Mouse (Mus musculus): Measurements from ENCODE around the gene Smyd5. TPM values are rescaled to one million over a fixed set of nuclear protein-coding genes. Genes with fewer than 3 reads are reported as not detected.

The Smyd5 gene
- polyA plus RNA-seq (2015; fragmentation: Nextera tagmentation; extraction: Ambion mirVana): 57.9 and 69.8 TPM in 2 replicates

DNA sequence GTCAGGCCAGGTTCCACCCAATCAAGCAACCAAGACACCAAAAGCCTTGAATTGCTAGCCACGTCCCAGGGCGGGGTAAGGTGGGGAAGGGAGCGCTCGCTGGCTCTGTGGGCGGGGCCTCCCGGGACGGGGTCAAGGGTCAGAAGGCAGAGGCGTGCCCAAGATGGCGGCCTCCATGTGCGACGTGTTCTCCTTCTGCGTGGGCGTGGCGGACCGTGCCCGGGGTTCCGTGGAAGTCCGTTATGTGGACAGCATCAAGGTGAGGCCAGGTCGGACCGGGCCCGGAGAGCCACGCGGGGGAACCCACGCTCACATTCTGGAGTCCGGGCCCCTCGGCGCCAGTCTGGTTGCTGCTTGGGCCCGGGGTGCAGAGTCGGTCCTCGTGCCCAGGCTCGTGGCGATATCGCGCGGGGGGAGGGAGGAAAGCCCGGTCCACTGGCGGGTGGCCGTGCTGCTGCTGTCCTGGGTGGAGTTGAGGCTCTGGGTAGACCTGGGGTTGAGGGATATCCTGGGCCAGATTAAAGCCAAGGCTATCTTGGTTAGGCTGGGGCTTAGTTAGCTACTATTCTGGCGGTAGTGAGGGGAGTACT, at the start of gene Smyd5:
Gene Smyd5, plus strand, starts transcription at position 148 of the 590 bp plus-strand sequence.
- Histone ChIP-seq H3K27ac (ENCODE audit: low read length) (no peak within 1 kb of the TSS), H3K4me2 (ENCODE audit: low read length) (peak within 1 kb of the TSS; percentile 90), H3K9ac (replicated peaks; ENCODE audit: low read depth, low read length) (peak within 1 kb of the TSS; percentile 82), H3K4me3 (replicated peaks; ENCODE audit: low read length) (peak within 1 kb of the TSS; percentile 88), H3K9me3 (ENCODE audit: control insufficient read depth, low read length) (no peaks in the 10 kb centered on the region), H3K36me3 (ENCODE audit: control insufficient read depth, insufficient read depth) (no peaks in the 10 kb centered on the region), H3K4me1 (replicated peaks; ENCODE audit: control insufficient read depth, insufficient read depth, low read length) (peaks cover 7% of the 10 kb centered on the region), H3K27me3 (replicated peaks; ENCODE audit: control insufficient read depth, insufficient read depth, low read length) (no peaks in the 10 kb centered on the region)
- under 1% methylated on average over 39 of the region's 39 CpGs for WGBS
- ATAC-seq: peak; percentile 83

DNA sequence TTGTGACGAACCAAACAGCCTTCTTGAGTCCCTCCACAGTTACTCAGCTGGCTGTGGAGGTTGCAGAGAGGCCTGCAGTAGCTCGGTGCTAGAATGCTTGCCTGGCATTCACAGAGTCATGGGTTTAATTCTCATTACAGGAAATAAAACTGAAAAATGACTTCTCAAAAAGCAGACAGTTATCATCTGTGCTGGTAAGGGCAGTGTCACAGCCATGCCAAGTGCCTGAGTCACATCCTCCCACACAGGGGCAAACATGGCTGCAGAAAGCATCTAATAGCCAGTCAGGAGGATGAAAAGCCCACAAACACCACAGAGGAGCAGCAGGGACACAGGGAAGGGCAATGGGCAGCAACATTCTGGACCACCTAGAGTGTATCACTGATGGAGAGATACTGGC, 49.0 kb upstream of the Smyd5 start:
- no peak overlapping the region for H3K27ac ChIP-seq (ENCODE audit: low read length)
- H3K4me1 ChIP-seq (replicated peaks; ENCODE audit: control insufficient read depth, insufficient read depth, low read length): peaks cover 4% of the 10 kb centered on the region
- H3K9me3 ChIP-seq (ENCODE audit: control insufficient read depth, low read length): no peaks in the 10 kb centered on the region
- H3K4me3 ChIP-seq (replicated peaks; ENCODE audit: low read length): no peak overlapping the region
- H3K27me3 ChIP-seq (replicated peaks; ENCODE audit: control insufficient read depth, insufficient read depth, low read length): no peaks in the 10 kb centered on the region
- no peak for ATAC-seq
- no peak overlapping the region for H3K4me2 ChIP-seq (ENCODE audit: low read length)
- no peaks in the 10 kb centered on the region for H3K36me3 ChIP-seq (ENCODE audit: control insufficient read depth, insufficient read depth)
- WGBS: 83% methylated on average over 2 of the region's 2 CpGs
- H3K9ac ChIP-seq (replicated peaks; ENCODE audit: low read depth, low read length): no peak overlapping the region

DNA sequence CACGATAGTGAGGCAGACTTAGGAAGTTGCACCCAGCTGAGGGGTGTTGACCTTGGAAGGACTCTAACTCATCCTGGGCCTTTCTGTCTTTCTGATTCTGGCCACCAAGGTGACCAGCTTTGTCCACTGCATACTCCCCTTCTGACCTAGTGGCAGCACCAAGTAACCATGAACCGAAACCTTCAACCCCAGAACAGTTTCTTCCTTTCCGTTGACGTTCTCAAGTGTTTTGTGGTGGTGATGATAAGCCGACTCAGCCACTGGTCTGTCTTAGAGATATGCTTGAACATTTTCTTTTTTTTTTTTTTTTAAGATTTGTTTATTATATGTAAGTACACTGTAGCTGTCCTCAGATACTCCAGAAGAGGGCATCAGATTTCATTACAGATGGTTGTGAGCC, 43.2 kb upstream of the Smyd5 start:
- Histone ChIP-seq H3K9me3 (ENCODE audit: control insufficient read depth, low read length) (no peaks in the 10 kb centered on the region), H3K4me2 (ENCODE audit: low read length) (no peak overlapping the region), H3K9ac (replicated peaks; ENCODE audit: low read depth, low read length) (no peak overlapping the region), H3K27ac (ENCODE audit: low read length) (no peak overlapping the region), H3K4me1 (replicated peaks; ENCODE audit: control insufficient read depth, insufficient read depth, low read length) (no peaks in the 10 kb centered on the region), H3K36me3 (ENCODE audit: control insufficient read depth, insufficient read depth) (no peaks in the 10 kb centered on the region), H3K27me3 (replicated peaks; ENCODE audit: control insufficient read depth, insufficient read depth, low read length) (no peaks in the 10 kb centered on the region), H3K4me3 (replicated peaks; ENCODE audit: low read length) (no peak overlapping the region)
- ATAC-seq: no peak
- 84% methylated on average over 5 of the region's 5 CpGs for WGBS

DNA sequence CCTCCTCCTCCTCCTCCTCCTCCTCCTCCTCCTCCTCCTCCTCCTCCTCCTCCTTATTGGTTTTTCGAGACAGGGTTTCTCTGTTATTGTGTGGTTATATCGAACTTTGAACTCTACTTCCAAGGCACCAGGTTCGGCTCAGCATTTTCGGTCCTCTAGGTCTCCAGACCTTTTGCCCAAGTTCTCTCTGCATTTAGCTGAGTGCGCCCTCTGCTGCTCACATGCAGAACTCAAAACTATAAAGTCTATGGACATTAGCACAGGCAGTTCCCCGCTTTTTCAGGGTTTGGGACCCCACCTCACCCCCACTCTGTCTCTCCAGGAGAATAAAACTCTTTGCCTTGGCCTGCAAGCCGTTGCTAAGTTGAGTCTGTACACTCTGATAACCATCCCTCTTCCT, 40.0 kb upstream of the Smyd5 start:
- Histone ChIP-seq H3K9me3 (ENCODE audit: control insufficient read depth, low read length) (no peaks in the 10 kb centered on the region), H3K4me2 (ENCODE audit: low read length) (no peak overlapping the region), H3K27me3 (replicated peaks; ENCODE audit: control insufficient read depth, insufficient read depth, low read length) (no peaks in the 10 kb centered on the region), H3K4me3 (replicated peaks; ENCODE audit: low read length) (no peak overlapping the region), H3K27ac (ENCODE audit: low read length) (no peak overlapping the region), H3K4me1 (replicated peaks; ENCODE audit: control insufficient read depth, insufficient read depth, low read length) (no peaks in the 10 kb centered on the region), H3K9ac (replicated peaks; ENCODE audit: low read depth, low read length) (no peak overlapping the region), H3K36me3 (ENCODE audit: control insufficient read depth, insufficient read depth) (no peaks in the 10 kb centered on the region)
- WGBS: 22% methylated on average over 6 of the region's 7 CpGs
- no peak for ATAC-seq

DNA sequence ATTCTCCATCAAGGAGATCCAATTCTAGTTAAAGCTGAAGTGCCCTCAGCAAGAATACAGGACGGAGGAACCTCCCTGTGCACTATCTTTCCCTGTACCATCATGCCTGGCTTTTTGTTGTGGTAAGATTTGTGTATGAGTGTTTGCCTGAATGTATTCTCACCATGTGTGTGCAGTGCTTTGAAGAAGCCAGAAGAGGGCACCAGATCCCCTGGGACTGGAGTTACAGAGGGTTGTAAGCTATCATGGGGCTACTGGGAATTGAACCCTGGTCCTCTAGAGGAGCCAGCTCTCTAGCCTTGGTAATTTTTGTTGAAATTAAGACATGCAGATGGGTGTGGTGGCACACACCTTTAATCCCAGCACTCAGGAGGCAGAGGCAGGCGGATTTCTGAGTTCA, 36.4 kb upstream of the Smyd5 start:
- H3K4me3 ChIP-seq (replicated peaks; ENCODE audit: low read length): no peak overlapping the region
- H3K4me1 ChIP-seq (replicated peaks; ENCODE audit: control insufficient read depth, insufficient read depth, low read length): peaks cover 7% of the 10 kb centered on the region; the same call in 1 of the 2 replicates
- WGBS: 82% methylated on average over 2 of the region's 2 CpGs
- no peak overlapping the region for H3K4me2 ChIP-seq (ENCODE audit: low read length)
- no peaks in the 10 kb centered on the region for H3K9me3 ChIP-seq (ENCODE audit: control insufficient read depth, low read length)
- ATAC-seq: no peak
- no peak overlapping the region for H3K9ac ChIP-seq (replicated peaks; ENCODE audit: low read depth, low read length)
- no peaks in the 10 kb centered on the region for H3K27me3 ChIP-seq (replicated peaks; ENCODE audit: control insufficient read depth, insufficient read depth, low read length)
- no peaks in the 10 kb centered on the region for H3K36me3 ChIP-seq (ENCODE audit: control insufficient read depth, insufficient read depth)
- no peak overlapping the region for H3K27ac ChIP-seq (ENCODE audit: low read length)

DNA sequence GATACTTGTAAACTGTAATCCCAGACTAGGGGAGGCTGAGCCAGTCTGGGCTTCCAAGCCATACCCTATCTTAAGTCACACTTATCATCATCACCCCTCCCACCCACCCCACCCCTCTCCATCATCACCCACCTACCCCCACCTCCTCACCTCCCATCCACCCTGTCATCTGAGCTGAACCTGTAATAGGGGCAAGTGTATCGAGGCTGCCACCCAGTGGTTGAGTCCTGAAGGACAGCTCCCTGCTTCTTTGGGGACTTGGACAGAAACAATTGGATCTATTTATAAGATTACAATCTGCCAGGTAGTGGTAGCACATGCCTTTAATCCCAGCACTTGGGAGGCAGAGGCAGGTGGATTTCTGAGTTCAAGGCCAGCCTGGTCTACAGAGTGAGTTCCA, 34.6 kb upstream of the Smyd5 start:
- ATAC-seq: no peak
- Histone ChIP-seq H3K9ac (replicated peaks; ENCODE audit: low read depth, low read length) (no peak overlapping the region), H3K9me3 (ENCODE audit: control insufficient read depth, low read length) (no peaks in the 10 kb centered on the region), H3K27me3 (replicated peaks; ENCODE audit: control insufficient read depth, insufficient read depth, low read length) (no peaks in the 10 kb centered on the region), H3K4me3 (replicated peaks; ENCODE audit: low read length) (no peak overlapping the region), H3K4me2 (ENCODE audit: low read length) (no peak overlapping the region), H3K4me1 (replicated peaks; ENCODE audit: control insufficient read depth, insufficient read depth, low read length) (peaks cover 7% of the 10 kb centered on the region; the same call in 1 of the 2 replicates), H3K36me3 (ENCODE audit: control insufficient read depth, insufficient read depth) (no peaks in the 10 kb centered on the region), H3K27ac (ENCODE audit: low read length) (no peak overlapping the region)
- WGBS: 44% methylated on average over 1 of the region's 1 CpGs

DNA sequence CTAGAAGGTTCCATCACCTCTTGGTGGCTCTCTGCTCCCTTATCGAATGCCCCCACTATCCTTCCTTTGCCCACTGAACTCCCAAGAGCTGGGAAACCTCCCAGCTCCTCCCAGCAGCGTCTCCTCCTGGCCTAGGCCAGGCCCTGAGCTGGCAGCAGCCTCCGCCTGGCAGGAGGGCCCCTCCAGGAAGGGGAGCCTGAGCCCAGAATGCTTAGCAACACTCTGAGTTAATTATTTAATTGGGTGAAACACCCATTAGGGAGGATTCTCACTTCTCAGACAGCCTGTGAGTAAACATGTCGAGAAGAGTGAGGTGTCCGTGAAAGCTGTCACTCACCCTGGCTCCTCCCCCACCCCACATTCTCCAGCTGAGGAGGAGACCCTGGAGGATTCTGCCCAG, 32.1 kb upstream of the Smyd5 start:
- Histone ChIP-seq H3K4me1 (replicated peaks; ENCODE audit: control insufficient read depth, insufficient read depth, low read length) (peaks cover 19% of the 10 kb centered on the region; the same call in 1 of the 2 replicates), H3K36me3 (ENCODE audit: control insufficient read depth, insufficient read depth) (no peaks in the 10 kb centered on the region), H3K27ac (ENCODE audit: low read length) (no peak overlapping the region), H3K9me3 (ENCODE audit: control insufficient read depth, low read length) (no peaks in the 10 kb centered on the region), H3K27me3 (replicated peaks; ENCODE audit: control insufficient read depth, insufficient read depth, low read length) (no peaks in the 10 kb centered on the region), H3K4me3 (replicated peaks; ENCODE audit: low read length) (no peak overlapping the region), H3K9ac (replicated peaks; ENCODE audit: low read depth, low read length) (no peak overlapping the region), H3K4me2 (ENCODE audit: low read length) (no peak overlapping the region)
- 18% methylated on average over 5 of the region's 5 CpGs for WGBS
- peak; percentile 82 for ATAC-seq

DNA sequence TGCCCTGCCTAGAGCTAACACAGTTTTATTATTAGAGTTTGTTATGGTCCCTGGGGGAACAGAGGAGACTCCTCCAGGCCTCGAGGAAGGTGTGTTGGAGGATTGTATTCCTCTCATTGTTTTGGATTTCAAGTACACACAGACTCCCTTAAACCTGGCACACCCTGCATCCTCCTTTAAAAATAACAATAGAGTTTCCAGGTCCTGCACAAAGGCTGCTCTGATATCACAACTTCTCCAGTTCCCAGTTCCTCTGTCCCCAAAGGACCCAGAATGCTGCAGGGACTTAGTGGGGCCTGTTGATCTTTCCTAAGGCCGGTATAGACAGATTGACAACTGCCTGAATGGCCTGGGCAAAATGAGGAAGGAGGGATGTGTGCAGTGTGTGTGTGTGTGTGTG, 29.2 kb upstream of the Smyd5 start:
- Histone ChIP-seq H3K4me1 (replicated peaks; ENCODE audit: control insufficient read depth, insufficient read depth, low read length) (peaks cover 19% of the 10 kb centered on the region; the same call in 1 of the 2 replicates), H3K36me3 (ENCODE audit: control insufficient read depth, insufficient read depth) (no peaks in the 10 kb centered on the region), H3K4me2 (ENCODE audit: low read length) (no peak overlapping the region), H3K27ac (ENCODE audit: low read length) (peak overlapping the region; percentile 54; the same call in 1 of the 2 replicates), H3K9ac (replicated peaks; ENCODE audit: low read depth, low read length) (no peak overlapping the region), H3K9me3 (ENCODE audit: control insufficient read depth, low read length) (no peaks in the 10 kb centered on the region), H3K27me3 (replicated peaks; ENCODE audit: control insufficient read depth, insufficient read depth, low read length) (peaks cover 3% of the 10 kb centered on the region; the same call in 1 of the 2 replicates), H3K4me3 (replicated peaks; ENCODE audit: low read length) (no peak overlapping the region)
- 46% methylated on average over 2 of the region's 2 CpGs for WGBS
- 0 out of 2 replicates have a peak, but pooled peaks have one; percentile 9 for ATAC-seq

DNA sequence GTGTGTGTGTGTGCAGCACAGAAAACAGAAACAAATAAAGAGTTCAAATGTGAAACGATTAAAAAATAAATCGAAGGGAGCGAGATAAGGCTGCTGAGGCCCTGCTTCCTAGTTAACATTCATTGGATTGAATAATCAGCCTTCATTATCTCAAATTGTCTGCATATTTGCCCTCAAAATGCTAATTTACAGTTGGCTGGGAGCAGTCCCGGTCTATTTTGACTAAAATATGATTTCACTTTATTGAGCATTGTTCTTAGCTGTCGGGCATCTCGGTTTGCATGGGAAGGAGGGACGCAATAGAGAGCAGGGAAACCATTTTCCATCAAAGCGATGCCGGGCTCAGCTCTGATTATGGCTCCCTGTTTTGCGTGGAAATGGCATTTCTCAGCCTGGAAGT, 28.8 kb upstream of the Smyd5 start:
- WGBS: 41% methylated on average over 10 of the region's 10 CpGs
- H3K4me3 ChIP-seq (replicated peaks; ENCODE audit: low read length): no peak overlapping the region
- H3K36me3 ChIP-seq (ENCODE audit: control insufficient read depth, insufficient read depth): no peaks in the 10 kb centered on the region
- H3K27ac ChIP-seq (ENCODE audit: low read length): peak overlapping the region; percentile 54
- H3K27me3 ChIP-seq (replicated peaks; ENCODE audit: control insufficient read depth, insufficient read depth, low read length): peaks cover 6% of the 10 kb centered on the region; the same call in 1 of the 2 replicates
- no peaks in the 10 kb centered on the region for H3K9me3 ChIP-seq (ENCODE audit: control insufficient read depth, low read length)
- peaks cover 19% of the 10 kb centered on the region; the same call in 1 of the 2 replicates for H3K4me1 ChIP-seq (replicated peaks; ENCODE audit: control insufficient read depth, insufficient read depth, low read length)
- peak; percentile 59 for ATAC-seq
- no peak overlapping the region for H3K4me2 ChIP-seq (ENCODE audit: low read length)
- H3K9ac ChIP-seq (replicated peaks; ENCODE audit: low read depth, low read length): 0 out of 2 replicates have a peak overlapping the region, but pooled peaks have one; percentile 24

Data from forebrain, embryonic 16.5 days (tissue).